Mouse (Mus musculus): Measurements from ENCODE around the gene Riiad1. TPM values are rescaled to one million over a fixed set of nuclear protein-coding genes. Genes with fewer than 3 reads are reported as not detected.

Riiad1 gene
- total and polyA plus RNA-seq, 2 experiments: not detected

GRCm38 (mm10) chr3:94459834-94460233 is 20.3 kb downstream of the Riiad1 start:
- no peaks in the 10 kb centered on the region for H3K79me2 ChIP-seq (ENCODE audit: control insufficient read depth, insufficient read depth, low read length)
- no peaks in the 10 kb centered on the region for H3K4me1 ChIP-seq (ENCODE audit: control insufficient read depth, insufficient read depth, low read length)
- 87% methylated on average over 2 of the region's 2 CpGs for WGBS
- no peak overlapping the region for H3K9ac ChIP-seq (ENCODE audit: low read depth, low read length)
- H3K36me3 ChIP-seq (ENCODE audit: control insufficient read depth, insufficient read depth, low read length): no peaks in the 10 kb centered on the region
- no peaks in the 10 kb centered on the region for H3K27me3 ChIP-seq (ENCODE audit: control insufficient read depth, insufficient read depth, low read length)
- TF ChIP-seq CTCF (IDR thresholded peaks at IDR 0.05; ENCODE audit: low read depth, low read length) (no peak), POLR2A (IDR thresholded peaks at IDR 0.05; ENCODE audit: extremely low read depth, insufficient read depth, low read length) (no peak)
- DNase-seq (ENCODE audit: extremely low read depth, low read depth, low spot score): no peak
- H3K4me3 ChIP-seq (ENCODE audit: insufficient read depth, low read depth, low read length): no peak overlapping the region
- H3K27ac ChIP-seq (replicated peaks; ENCODE audit: insufficient read depth, low read depth, low read length): no peak overlapping the region

DNA sequence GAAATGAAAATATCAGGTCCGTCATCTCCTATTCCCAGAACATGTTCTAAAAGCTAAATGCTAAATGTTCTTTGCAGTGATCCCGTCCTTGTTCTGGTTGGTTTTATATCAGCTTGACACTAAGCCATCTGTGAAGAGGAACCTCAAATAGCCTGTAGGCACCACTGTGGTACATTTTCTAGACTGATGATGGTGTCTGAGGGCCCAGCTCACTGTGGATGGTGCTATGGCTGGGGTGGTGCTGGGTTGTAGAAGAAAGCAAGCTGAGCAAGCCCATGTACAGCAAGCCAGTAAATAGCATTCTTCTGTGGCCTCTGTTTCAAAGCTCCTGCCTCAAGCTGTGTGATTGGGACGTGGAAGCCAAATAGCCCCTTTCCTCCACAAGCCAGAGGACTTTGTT is 23.1 kb downstream of the Riiad1 start:
- TF ChIP-seq CTCF (IDR thresholded peaks at IDR 0.05; ENCODE audit: low read depth, low read length) (no peak), POLR2A (IDR thresholded peaks at IDR 0.05; ENCODE audit: extremely low read depth, insufficient read depth, low read length) (no peak)
- H3K4me3 ChIP-seq (ENCODE audit: insufficient read depth, low read depth, low read length): no peak overlapping the region
- no peaks in the 10 kb centered on the region for H3K36me3 ChIP-seq (ENCODE audit: control insufficient read depth, insufficient read depth, low read length)
- no peaks in the 10 kb centered on the region for H3K27me3 ChIP-seq (ENCODE audit: control insufficient read depth, insufficient read depth, low read length)
- no peaks in the 10 kb centered on the region for H3K4me1 ChIP-seq (ENCODE audit: control insufficient read depth, insufficient read depth, low read length)
- no peaks in the 10 kb centered on the region for H3K79me2 ChIP-seq (ENCODE audit: control insufficient read depth, insufficient read depth, low read length)
- no peak for DNase-seq (ENCODE audit: extremely low read depth, low read depth, low spot score)
- no peak overlapping the region for H3K27ac ChIP-seq (replicated peaks; ENCODE audit: insufficient read depth, low read depth, low read length)
- no peak overlapping the region for H3K9ac ChIP-seq (ENCODE audit: low read depth, low read length)
- 81% methylated on average over 3 of the region's 3 CpGs for WGBS

DNA sequence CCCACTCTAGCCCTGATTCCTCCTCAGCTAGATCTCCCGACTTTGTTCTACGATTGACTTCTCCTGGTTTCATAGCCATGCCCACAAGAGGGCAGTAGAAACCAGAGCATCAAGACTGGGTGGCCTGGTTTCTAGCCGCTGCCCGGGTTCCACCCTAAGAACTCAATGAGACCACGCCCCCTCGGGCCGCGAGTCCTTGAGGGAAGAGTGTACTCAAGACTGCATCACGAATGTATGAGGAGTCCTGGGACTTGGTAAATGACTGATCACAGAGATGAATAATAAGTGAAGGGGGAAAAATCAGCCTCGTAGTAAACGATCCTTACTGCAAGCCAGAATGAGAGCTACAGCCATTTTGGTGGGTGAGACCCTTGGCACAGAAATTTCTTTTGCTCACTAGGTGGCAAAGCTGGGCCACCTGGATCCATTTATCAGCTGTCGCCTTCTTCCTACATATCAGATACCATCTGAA is 23.6 kb downstream of the Riiad1 start:
- TF ChIP-seq POLR2A (IDR thresholded peaks at IDR 0.05; ENCODE audit: extremely low read depth, insufficient read depth, low read length) (no peak), CTCF (IDR thresholded peaks at IDR 0.05; ENCODE audit: low read depth, low read length) (peak; percentile 78)
- Histone ChIP-seq H3K9ac (ENCODE audit: low read depth, low read length) (no peak overlapping the region), H3K27ac (replicated peaks; ENCODE audit: insufficient read depth, low read depth, low read length) (no peak overlapping the region), H3K27me3 (ENCODE audit: control insufficient read depth, insufficient read depth, low read length) (no peaks in the 10 kb centered on the region), H3K79me2 (ENCODE audit: control insufficient read depth, insufficient read depth, low read length) (no peaks in the 10 kb centered on the region), H3K36me3 (ENCODE audit: control insufficient read depth, insufficient read depth, low read length) (no peaks in the 10 kb centered on the region), H3K4me1 (ENCODE audit: control insufficient read depth, insufficient read depth, low read length) (no peaks in the 10 kb centered on the region), H3K4me3 (ENCODE audit: insufficient read depth, low read depth, low read length) (no peak overlapping the region)
- 7% methylated on average over 12 of the region's 12 CpGs for WGBS
- DNase-seq (ENCODE audit: extremely low read depth, low read depth, low spot score): peak; percentile 67

DNA sequence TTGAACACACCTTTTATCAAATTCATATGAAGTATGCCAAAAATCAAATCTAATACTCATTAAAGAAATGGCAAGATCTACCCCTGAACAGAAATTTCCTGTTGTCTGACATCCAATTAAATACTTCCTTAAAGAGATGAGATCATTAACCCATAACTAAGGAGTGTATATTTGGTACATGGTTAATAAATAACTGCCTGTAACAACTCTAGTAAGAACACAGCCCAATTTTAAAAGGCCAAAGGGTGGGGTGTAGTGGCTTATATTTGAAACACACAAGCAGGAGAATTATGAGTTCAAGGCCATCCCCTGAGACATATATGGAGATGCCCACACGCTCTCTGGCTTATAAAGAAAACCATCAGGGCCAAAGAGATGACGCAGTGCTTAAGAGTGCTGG is 30.8 kb downstream of the Riiad1 start:
- no peaks in the 10 kb centered on the region for H3K27me3 ChIP-seq (ENCODE audit: control insufficient read depth, insufficient read depth, low read length)
- 0 out of 2 replicates have a peak, but pooled peaks cover under 1% of the 10 kb centered on the region for H3K4me1 ChIP-seq (ENCODE audit: control insufficient read depth, insufficient read depth, low read length)
- no peaks in the 10 kb centered on the region for H3K79me2 ChIP-seq (ENCODE audit: control insufficient read depth, insufficient read depth, low read length)
- no peak overlapping the region for H3K9ac ChIP-seq (ENCODE audit: low read depth, low read length)
- peak; percentile 34 for DNase-seq (ENCODE audit: extremely low read depth, low read depth, low spot score)
- no peak overlapping the region for H3K4me3 ChIP-seq (ENCODE audit: insufficient read depth, low read depth, low read length)
- peaks cover 39% of the 10 kb centered on the region for H3K36me3 ChIP-seq (ENCODE audit: control insufficient read depth, insufficient read depth, low read length)
- no peak for TF ChIP-seq CTCF (IDR thresholded peaks at IDR 0.05; ENCODE audit: low read depth, low read length)
- no peak for TF ChIP-seq POLR2A (IDR thresholded peaks at IDR 0.05; ENCODE audit: extremely low read depth, insufficient read depth, low read length)
- 83% methylated on average over 2 of the region's 2 CpGs for WGBS
- H3K27ac ChIP-seq (replicated peaks; ENCODE audit: insufficient read depth, low read depth, low read length): no peak overlapping the region

- peak within 1 kb of the TSS; percentile 96 for H3K9ac ChIP-seq (ENCODE audit: low read depth, low read length)
- H3K4me1 ChIP-seq (ENCODE audit: control insufficient read depth, insufficient read depth, low read length): peaks cover 4% of the 10 kb centered on the region; the same call in 1 of the 2 replicates
- TF ChIP-seq CTCF (IDR thresholded peaks at IDR 0.05; ENCODE audit: low read depth, low read length) (no peak), POLR2A (IDR thresholded peaks at IDR 0.05; ENCODE audit: extremely low read depth, insufficient read depth, low read length) (no peak)
- WGBS: under 1% methylated on average over 24 of the region's 24 CpGs
- H3K4me3 ChIP-seq (ENCODE audit: insufficient read depth, low read depth, low read length): peak within 1 kb of the TSS; percentile 98
- peak; percentile 16 for DNase-seq (ENCODE audit: extremely low read depth, low read depth, low spot score)
- H3K27ac ChIP-seq (replicated peaks; ENCODE audit: insufficient read depth, low read depth, low read length): peak within 1 kb of the TSS; percentile 74
- peaks cover 5% of the 10 kb centered on the region; the same call in 1 of the 2 replicates for H3K79me2 ChIP-seq (ENCODE audit: control insufficient read depth, insufficient read depth, low read length)
- no peaks in the 10 kb centered on the region for H3K27me3 ChIP-seq (ENCODE audit: control insufficient read depth, insufficient read depth, low read length)
- H3K36me3 ChIP-seq (ENCODE audit: control insufficient read depth, insufficient read depth, low read length): peaks cover 31% of the 10 kb centered on the region
Measured at GRCm38 (mm10) chr3:94443597-94443964, 36.6 kb downstream of the Riiad1 start, which contains the start of gene Oaz3. Gene Oaz3, minus strand, starts transcription at chr3:94443915.

- Histone ChIP-seq H3K79me2 (ENCODE audit: control insufficient read depth, insufficient read depth, low read length) (peaks cover 5% of the 10 kb centered on the region; the same call in 1 of the 2 replicates), H3K4me3 (ENCODE audit: insufficient read depth, low read depth, low read length) (peak within 1 kb of the TSS; percentile 98), H3K4me1 (ENCODE audit: control insufficient read depth, insufficient read depth, low read length) (peaks cover 4% of the 10 kb centered on the region; the same call in 1 of the 2 replicates), H3K27ac (replicated peaks; ENCODE audit: insufficient read depth, low read depth, low read length) (peak within 1 kb of the TSS; percentile 74), H3K36me3 (ENCODE audit: control insufficient read depth, insufficient read depth, low read length) (peaks cover 28% of the 10 kb centered on the region), H3K9ac (ENCODE audit: low read depth, low read length) (peak within 1 kb of the TSS; percentile 96), H3K27me3 (ENCODE audit: control insufficient read depth, insufficient read depth, low read length) (no peaks in the 10 kb centered on the region)
- TF ChIP-seq CTCF (IDR thresholded peaks at IDR 0.05; ENCODE audit: low read depth, low read length) (no peak), POLR2A (IDR thresholded peaks at IDR 0.05; ENCODE audit: extremely low read depth, insufficient read depth, low read length) (peak; percentile 87; the same call in 1 of the 2 replicates)
- under 1% methylated on average over 39 of the region's 39 CpGs for WGBS
- peak; percentile 72 for DNase-seq (ENCODE audit: extremely low read depth, low read depth, low spot score)
Measured at GRCm38 (mm10) chr3:94442951-94443596, 37.1 kb downstream of the Riiad1 start, which contains the start of gene Mrpl9. Gene Mrpl9, plus strand, starts transcription at chr3:94443318.

All from liver, adult 2 months (tissue).